Mouse (Mus musculus): Measurements from ENCODE around the gene Rasgrf1. TPM values are rescaled to one million over a fixed set of nuclear protein-coding genes. Genes with fewer than 3 reads are reported as not detected.

The Rasgrf1 gene
- polyA plus RNA-seq, 1 experiment from 2014 or later, result 0.84 TPM

- no peak overlapping the region for H3K4me3 ChIP-seq
- WGBS, result 43% methylated on average over 7 of the region's 7 CpGs
- H3K9ac ChIP-seq, result no peak overlapping the region
- H3K4me2 ChIP-seq (replicated peaks), result no peak overlapping the region
- H3K9me3 ChIP-seq (replicated peaks), result peaks cover 15% of the 10 kb centered on the region
- H3K36me3 ChIP-seq, result no peaks in the 10 kb centered on the region
- H3K27ac ChIP-seq, result no peak overlapping the region
- peaks cover 3% of the 10 kb centered on the region; the same call in 1 of the 2 replicates for H3K4me1 ChIP-seq
- peaks cover 65% of the 10 kb centered on the region for H3K27me3 ChIP-seq
- no peak for ATAC-seq (ENCODE audit: low FRiP score)
These were observed 28.2 kb upstream of the Rasgrf1 start for GRCm38 (mm10) chr9:89881552-89881951.

- peaks cover 15% of the 10 kb centered on the region for H3K9me3 ChIP-seq (replicated peaks)
- WGBS, result 49% methylated on average over 7 of the region's 7 CpGs
- ATAC-seq (ENCODE audit: low FRiP score), result no peak
- H3K4me1 ChIP-seq, result peaks cover 3% of the 10 kb centered on the region; the same call in 1 of the 2 replicates
- no peak overlapping the region for H3K4me2 ChIP-seq (replicated peaks)
- no peak overlapping the region for H3K27ac ChIP-seq
- H3K9ac ChIP-seq, result no peak overlapping the region
- H3K27me3 ChIP-seq, result peaks cover 58% of the 10 kb centered on the region
- no peaks in the 10 kb centered on the region for H3K36me3 ChIP-seq
- H3K4me3 ChIP-seq, result no peak overlapping the region
These were observed 27.1 kb upstream of the Rasgrf1 start for GRCm38 (mm10) chr9:89882583-89882982.

GRCm38 (mm10) chr9:89885701-89886218 lies 23.9 kb upstream of the Rasgrf1 start:
- WGBS, result 42% methylated on average over 7 of the region's 7 CpGs
- H3K9me3 ChIP-seq (replicated peaks), result peaks cover 6% of the 10 kb centered on the region; the same call in 1 of the 2 replicates
- H3K27me3 ChIP-seq, result peaks cover 43% of the 10 kb centered on the region
- no peak overlapping the region for H3K9ac ChIP-seq
- H3K36me3 ChIP-seq, result no peaks in the 10 kb centered on the region
- no peak overlapping the region for H3K4me2 ChIP-seq (replicated peaks)
- no peak overlapping the region for H3K27ac ChIP-seq
- no peak for ATAC-seq (ENCODE audit: low FRiP score)
- H3K4me1 ChIP-seq, result no peaks in the 10 kb centered on the region
- H3K4me3 ChIP-seq, result no peak overlapping the region

- Histone ChIP-seq H3K4me3 (no peak overlapping the region), H3K4me2 (replicated peaks) (no peak overlapping the region), H3K27ac (no peak overlapping the region), H3K36me3 (no peaks in the 10 kb centered on the region), H3K9ac (no peak overlapping the region), H3K27me3 (peaks cover 3% of the 10 kb centered on the region; the same call in 1 of the 2 replicates), H3K9me3 (replicated peaks) (no peaks in the 10 kb centered on the region), H3K4me1 (no peaks in the 10 kb centered on the region)
- WGBS, result 77% methylated on average over 10 of the region's 10 CpGs
- no peak for ATAC-seq (ENCODE audit: low FRiP score)
These were observed 18.0 kb upstream of the Rasgrf1 start for GRCm38 (mm10) chr9:89891534-89892293.

- Histone ChIP-seq H3K9me3 (replicated peaks) (no peaks in the 10 kb centered on the region), H3K27ac (no peak overlapping the region), H3K9ac (no peak overlapping the region), H3K4me1 (no peaks in the 10 kb centered on the region), H3K27me3 (peaks cover 3% of the 10 kb centered on the region; the same call in 1 of the 2 replicates), H3K4me2 (replicated peaks) (no peak overlapping the region), H3K36me3 (no peaks in the 10 kb centered on the region), H3K4me3 (no peak overlapping the region)
- 92% methylated on average over 5 of the region's 5 CpGs for WGBS
- no peak for ATAC-seq (ENCODE audit: low FRiP score)
These were observed 17.0 kb upstream of the Rasgrf1 start for GRCm38 (mm10) chr9:89892540-89893188.

GRCm38 (mm10) chr9:89900111-89900824 lies 9.4 kb upstream of the Rasgrf1 start:
- ATAC-seq (ENCODE audit: low FRiP score), result no peak
- H3K4me1 ChIP-seq, result no peaks in the 10 kb centered on the region
- H3K27ac ChIP-seq, result no peak overlapping the region
- no peaks in the 10 kb centered on the region for H3K9me3 ChIP-seq (replicated peaks)
- no peak overlapping the region for H3K4me2 ChIP-seq (replicated peaks)
- H3K36me3 ChIP-seq, result no peaks in the 10 kb centered on the region
- no peak overlapping the region for H3K4me3 ChIP-seq
- no peak overlapping the region for H3K9ac ChIP-seq
- peaks cover 12% of the 10 kb centered on the region for H3K27me3 ChIP-seq
- WGBS, result 25% methylated on average over 14 of the region's 14 CpGs

- Histone ChIP-seq H3K9me3 (replicated peaks) (no peaks in the 10 kb centered on the region), H3K9ac (no peak overlapping the region), H3K36me3 (no peaks in the 10 kb centered on the region), H3K4me2 (replicated peaks) (no peak overlapping the region), H3K4me1 (no peaks in the 10 kb centered on the region), H3K27me3 (peaks cover 21% of the 10 kb centered on the region), H3K4me3 (no peak overlapping the region), H3K27ac (no peak overlapping the region)
- ATAC-seq (ENCODE audit: low FRiP score), result no peak
- 86% methylated on average over 4 of the region's 4 CpGs for WGBS
These were observed 8.5 kb upstream of the Rasgrf1 start for GRCm38 (mm10) chr9:89901184-89901583.

GRCm38 (mm10) chr9:89902813-89903212 lies 6.9 kb upstream of the Rasgrf1 start:
- ATAC-seq (ENCODE audit: low FRiP score), result no peak
- Histone ChIP-seq H3K27ac (no peak overlapping the region), H3K27me3 (peaks cover 37% of the 10 kb centered on the region), H3K4me3 (no peak overlapping the region), H3K9me3 (replicated peaks) (no peaks in the 10 kb centered on the region), H3K9ac (no peak overlapping the region), H3K4me1 (no peaks in the 10 kb centered on the region), H3K4me2 (replicated peaks) (no peak overlapping the region), H3K36me3 (no peaks in the 10 kb centered on the region)
- whole genome bisulfite sequencing, result 70% methylated on average over 2 of the region's 2 CpGs

GRCm38 (mm10) chr9:89906645-89907044 lies 3.1 kb upstream of the Rasgrf1 start:
- no peak overlapping the region for H3K4me2 ChIP-seq (replicated peaks)
- no peak for ATAC-seq (ENCODE audit: low FRiP score)
- peaks cover 26% of the 10 kb centered on the region for H3K4me1 ChIP-seq
- H3K9ac ChIP-seq, result no peak overlapping the region
- H3K36me3 ChIP-seq, result no peaks in the 10 kb centered on the region
- H3K4me3 ChIP-seq, result no peak overlapping the region
- no peak overlapping the region for H3K27ac ChIP-seq
- H3K9me3 ChIP-seq (replicated peaks), result no peaks in the 10 kb centered on the region
- peaks cover 74% of the 10 kb centered on the region for H3K27me3 ChIP-seq

- ATAC-seq (ENCODE audit: low FRiP score), result no peak
- Histone ChIP-seq H3K4me3 (no peak overlapping the region; the same call in 1 of the 2 replicates), H3K36me3 (no peaks in the 10 kb centered on the region), H3K9me3 (replicated peaks) (no peaks in the 10 kb centered on the region), H3K4me1 (peaks cover 26% of the 10 kb centered on the region), H3K4me2 (replicated peaks) (no peak overlapping the region), H3K27me3 (peaks cover 79% of the 10 kb centered on the region), H3K9ac (no peak overlapping the region), H3K27ac (no peak overlapping the region)
These were observed 1.8 kb upstream of the Rasgrf1 start for GRCm38 (mm10) chr9:89907941-89908340.

- peaks cover 26% of the 10 kb centered on the region for H3K4me1 ChIP-seq
- peaks cover 85% of the 10 kb centered on the region for H3K27me3 ChIP-seq
- H3K36me3 ChIP-seq, result no peaks in the 10 kb centered on the region
- peak overlapping the region; percentile 51 for H3K4me3 ChIP-seq
- no peak overlapping the region for H3K27ac ChIP-seq
- under 1% methylated on average over 33 of the region's 33 CpGs for WGBS
- ATAC-seq (ENCODE audit: low FRiP score), result 0 out of 2 replicates have a peak, but pooled peaks have one; percentile 8
- peak overlapping the region; percentile 88 for H3K4me2 ChIP-seq (replicated peaks)
- peak overlapping the region; percentile 53 for H3K9ac ChIP-seq
- no peaks in the 10 kb centered on the region for H3K9me3 ChIP-seq (replicated peaks)
These were observed 1.1 kb upstream of the Rasgrf1 start for GRCm38 (mm10) chr9:89908601-89909000.

GRCm38 (mm10) chr9:89910011-89910400 lies 298 bp downstream of the Rasgrf1 start:
- Histone ChIP-seq H3K4me3 (peak overlapping the region; percentile 51), H3K27me3 (peaks cover 87% of the 10 kb centered on the region), H3K9ac (no peak overlapping the region), H3K4me2 (replicated peaks) (peak overlapping the region; percentile 88), H3K36me3 (no peaks in the 10 kb centered on the region), H3K9me3 (replicated peaks) (no peaks in the 10 kb centered on the region), H3K27ac (no peak overlapping the region), H3K4me1 (peaks cover 26% of the 10 kb centered on the region)
- under 1% methylated on average over 26 of the region's 26 CpGs for WGBS
- ATAC-seq (ENCODE audit: low FRiP score), result peak; percentile 18; the same call in 1 of the 2 replicates
